Mouse (Mus musculus) embryonic facial prominence, embryonic 13.5 days (tissue): ENCODE results near the gene Gsg1l. TPM values are rescaled to one million over a fixed set of nuclear protein-coding genes. Genes with fewer than 3 reads are reported as not detected.

Experiments
- ATAC-seq: fragments of 200-750 bp; cut with Nextera tagmentation; 2 replicates; pipeline ENCODE4 v1.8.0; 2017; ENCODE audit warnings: low read depth; ENCODE audit not compliant: insufficient number of reproducible peaks, insufficient read depth, low FRiP score, low TSS enrichment
- H3K27ac ChIP-seq: fragments of 300-500 bp; sonication (generic); 2 replicates; pipeline ENCODE4 v1.5.1; 2015; ENCODE audit warnings: moderate library complexity, mild to moderate bottlenecking, inconsistent platforms
- H3K27me3 ChIP-seq: fragments of 300-500 bp; sonication (generic); 2 replicates; pipeline ENCODE4 v1.6.1; 2015; ENCODE audit warnings: mild to moderate bottlenecking, inconsistent platforms
- H3K36me3 ChIP-seq: fragments of 300-500 bp; sonication (generic); 2 replicates; pipeline ENCODE4 v1.6.1; 2015; ENCODE audit warnings: mild to moderate bottlenecking, inconsistent platforms
- H3K4me1 ChIP-seq: fragments of 300-500 bp; sonication (generic); 2 replicates; pipeline ENCODE4 v1.6.1; 2015; ENCODE audit warnings: inconsistent platforms
- H3K4me2 ChIP-seq: fragments of 300-500 bp; sonication (generic); 2 replicates; pipeline ENCODE4 v1.6.1; 2015; ENCODE audit warnings: moderate library complexity, mild to moderate bottlenecking, inconsistent platforms
- H3K4me3 ChIP-seq: fragments of 300-500 bp; sonication (generic); 2 replicates; pipeline ENCODE4 v1.5.1; 2015; ENCODE audit warnings: mild to moderate bottlenecking, inconsistent platforms
- H3K9ac ChIP-seq: fragments of 300-500 bp; sonication (generic); 2 replicates; pipeline ENCODE4 v1.6.1; 2015; ENCODE audit warnings: mild to moderate bottlenecking, inconsistent platforms
- H3K9me3 ChIP-seq: fragments of 300-500 bp; sonication (generic); 2 replicates; pipeline ENCODE4 v1.6.1; 2016; ENCODE audit warnings: inconsistent platforms
- WGBS: fragments of 180-500 bp; shearing (Covaris S2); methylation state at CpG from one replicate; pipeline ENCODE4 v1.1.7; 2015; ENCODE audit warnings: mixed read lengths; 5-methylcytosine and 5-hydroxymethylcytosine counted together
- polyA plus RNA-seq: library from polyadenylated mRNA; unstranded; fragments of >200 nt; fragmentation: Nextera tagmentation; extraction: Ambion mirVana; gene quantifications from 2 replicates; pipeline ENCODE4 v1.2.1, GENCODE M21; 2015

Gsg1l gene
- polyA plus RNA-seq, 1 experiment from 2014 or later = 2.0 TPM

GRCm38 (mm10) chr7:126042306-126042705 lies 39.9 kb downstream of the Gsg1l start:
- ATAC-seq = no peak
- H3K4me2 ChIP-seq = no peak overlapping the region
- 38% methylated on average over 3 of the region's 3 CpGs for WGBS

DNA sequence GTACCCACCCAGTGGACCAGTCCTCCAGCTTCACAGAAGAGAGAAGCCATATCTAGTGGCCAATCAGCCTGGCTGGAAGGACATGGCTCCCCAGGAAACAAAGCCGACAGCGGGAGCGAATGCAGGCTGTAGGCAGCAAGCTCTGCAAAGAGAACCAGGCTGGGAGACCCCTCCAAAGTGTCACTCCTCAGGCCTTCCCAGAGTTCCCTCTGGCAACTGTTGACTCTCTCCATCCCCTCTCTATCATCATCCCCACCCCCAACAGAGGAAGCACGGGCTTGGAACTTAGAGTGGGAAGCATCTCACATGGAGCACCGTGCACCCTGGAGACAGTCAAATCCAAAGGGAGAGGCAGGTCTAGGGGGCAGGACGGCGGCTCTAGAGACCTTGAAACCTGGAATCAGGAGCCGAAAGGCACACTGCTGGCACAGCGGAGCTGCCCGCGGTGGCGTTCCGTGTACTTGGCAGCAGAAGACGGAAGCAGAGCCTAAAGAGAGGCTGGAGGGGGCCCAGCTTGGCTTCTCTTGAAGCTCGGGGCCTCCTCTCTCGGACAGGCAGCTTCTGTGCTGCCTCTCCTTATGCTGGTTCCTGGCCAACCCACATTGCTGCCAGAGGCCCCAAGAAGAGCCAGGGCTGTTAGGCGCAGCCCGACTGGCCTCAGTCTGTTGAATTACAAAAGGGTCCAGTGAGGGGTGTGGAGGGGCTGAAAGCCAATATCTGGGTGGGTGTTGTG lies 41.3 kb downstream of the Gsg1l start:
- no peak overlapping the region for H3K27ac ChIP-seq

More at GRCm38 (mm10) chr7:126042306-126042705, 39.9 kb downstream of the Gsg1l start:
- Histone ChIP-seq H3K4me3 (no peak overlapping the region), H3K9me3 (no peaks in the 10 kb centered on the region), H3K4me1 (peaks cover 29% of the 10 kb centered on the region), H3K27me3 (no peaks in the 10 kb centered on the region), H3K27ac (no peak overlapping the region; the same call in 1 of the 2 replicates), H3K36me3 (no peaks in the 10 kb centered on the region), H3K9ac (no peak overlapping the region)

GRCm38 (mm10) chr7:126039847-126040246 lies 42.4 kb downstream of the Gsg1l start:
- Histone ChIP-seq H3K4me3 (no peak overlapping the region), H3K27me3 (no peaks in the 10 kb centered on the region), H3K36me3 (no peaks in the 10 kb centered on the region), H3K9me3 (no peaks in the 10 kb centered on the region), H3K4me2 (no peak overlapping the region), H3K4me1 (peaks cover 32% of the 10 kb centered on the region), H3K27ac (no peak overlapping the region), H3K9ac (no peak overlapping the region)
- 87% methylated on average over 5 of the region's 5 CpGs for WGBS
- no peak for ATAC-seq

More for the DNA sequence above, 41.3 kb downstream of the Gsg1l start:
- WGBS = 73% methylated on average over 18 of the region's 18 CpGs
- Histone ChIP-seq H3K4me3 (no peak overlapping the region), H3K36me3 (no peaks in the 10 kb centered on the region), H3K27me3 (no peaks in the 10 kb centered on the region), H3K9me3 (no peaks in the 10 kb centered on the region), H3K4me1 (peaks cover 29% of the 10 kb centered on the region), H3K4me2 (no peak overlapping the region), H3K9ac (no peak overlapping the region)
- ATAC-seq = no peak

GRCm38 (mm10) chr7:126039247-126039835 lies 42.9 kb downstream of the Gsg1l start:
- Histone ChIP-seq H3K27ac (peak overlapping the region; percentile 71), H3K36me3 (no peaks in the 10 kb centered on the region), H3K27me3 (no peaks in the 10 kb centered on the region), H3K9me3 (no peaks in the 10 kb centered on the region), H3K4me3 (no peak overlapping the region), H3K4me1 (peaks cover 32% of the 10 kb centered on the region), H3K4me2 (peak overlapping the region; percentile 33), H3K9ac (0 out of 2 replicates have a peak overlapping the region, but pooled peaks have one; percentile 27)
- ATAC-seq = no peak
- WGBS = 91% methylated on average over 5 of the region's 5 CpGs

GRCm38 (mm10) chr7:126038366-126039246 lies 43.6 kb downstream of the Gsg1l start:
- ATAC-seq = no peak
- Histone ChIP-seq H3K4me2 (peak overlapping the region; percentile 33), H3K4me1 (peaks cover 32% of the 10 kb centered on the region), H3K4me3 (no peak overlapping the region), H3K27me3 (no peaks in the 10 kb centered on the region), H3K9ac (peak overlapping the region; percentile 46; the same call in 1 of the 2 replicates), H3K27ac (peak overlapping the region; percentile 71), H3K9me3 (no peaks in the 10 kb centered on the region), H3K36me3 (no peaks in the 10 kb centered on the region)
- 28% methylated on average over 25 of the region's 25 CpGs for WGBS

DNA sequence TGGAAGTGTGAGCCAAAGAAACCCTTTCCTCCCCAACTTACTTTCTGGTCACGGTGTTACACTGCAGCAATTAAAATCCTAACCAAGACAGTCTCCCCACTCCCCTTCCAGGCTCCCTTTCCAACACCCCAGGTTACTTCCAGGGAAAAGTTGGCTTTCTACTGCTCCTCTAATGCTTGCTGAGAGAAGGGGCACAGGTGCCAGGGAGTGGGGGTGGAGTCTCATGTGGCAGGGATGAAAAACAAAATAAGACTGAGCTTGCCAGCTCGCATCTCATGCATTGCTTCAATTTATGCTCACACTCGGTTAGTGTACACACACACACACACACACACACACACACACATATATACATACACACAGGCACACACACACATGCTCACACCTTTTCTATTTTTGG lies 46.9 kb downstream of the Gsg1l start:
- Histone ChIP-seq H3K4me3 (no peak overlapping the region), H3K9ac (no peak overlapping the region), H3K27me3 (no peaks in the 10 kb centered on the region), H3K4me2 (no peak overlapping the region), H3K9me3 (no peaks in the 10 kb centered on the region), H3K4me1 (peaks cover 20% of the 10 kb centered on the region), H3K27ac (no peak overlapping the region), H3K36me3 (no peaks in the 10 kb centered on the region)
- 63% methylated on average over 3 of the region's 3 CpGs for WGBS
- no peak for ATAC-seq

DNA sequence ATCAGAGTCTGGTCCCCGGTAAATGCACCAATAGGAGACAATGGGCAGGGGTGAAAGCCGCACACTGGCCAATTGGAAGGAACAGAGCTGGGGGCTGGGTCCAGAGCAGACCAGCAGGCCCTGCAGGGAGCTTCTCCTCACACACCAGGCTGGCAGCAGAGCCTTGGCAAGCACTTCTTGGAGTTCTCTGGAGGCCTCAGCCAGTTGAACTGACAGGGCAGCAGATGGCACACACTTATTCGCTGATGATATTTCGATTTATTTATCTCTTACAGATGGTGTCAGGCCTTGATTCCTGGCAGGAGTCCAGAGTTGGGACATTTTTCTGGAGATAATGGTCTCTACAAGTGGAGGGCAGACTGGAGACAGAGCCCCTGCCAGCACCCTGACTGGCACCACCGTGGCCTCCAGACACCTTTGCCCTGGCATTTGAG lies 49.4 kb downstream of the Gsg1l start:
- Histone ChIP-seq H3K4me1 (peaks cover 3% of the 10 kb centered on the region; the same call in 1 of the 2 replicates), H3K4me2 (no peak overlapping the region), H3K27me3 (no peaks in the 10 kb centered on the region), H3K9ac (no peak overlapping the region), H3K27ac (no peak overlapping the region), H3K36me3 (no peaks in the 10 kb centered on the region), H3K4me3 (no peak overlapping the region), H3K9me3 (no peaks in the 10 kb centered on the region)
- no peak for ATAC-seq
- 81% methylated on average over 5 of the region's 5 CpGs for WGBS

DNA sequence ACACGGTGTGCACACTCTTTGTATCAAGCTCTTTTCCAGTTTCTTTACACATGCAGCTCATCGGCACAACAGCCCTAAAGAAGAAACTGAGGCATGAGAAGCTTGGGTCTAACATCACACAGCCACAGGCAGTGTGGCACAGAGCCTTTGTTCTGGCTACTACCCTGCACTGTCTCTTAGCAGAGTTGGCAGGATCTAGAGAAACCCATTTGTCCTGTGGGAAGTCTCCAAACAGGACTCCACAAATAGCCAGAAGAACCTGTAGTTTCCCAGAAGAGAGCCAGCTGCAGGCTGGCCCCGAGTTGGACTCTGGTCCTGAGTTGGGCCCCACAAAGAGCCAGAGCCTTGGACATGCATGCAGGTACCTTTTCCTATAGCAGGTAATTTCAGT lies 49.9 kb downstream of the Gsg1l start:
- H3K36me3 ChIP-seq = no peaks in the 10 kb centered on the region
- ATAC-seq = no peak
- H3K4me2 ChIP-seq = no peak overlapping the region
- no peak overlapping the region for H3K4me3 ChIP-seq
- 0 out of 2 replicates have a peak, but pooled peaks cover 3% of the 10 kb centered on the region for H3K4me1 ChIP-seq
- no peaks in the 10 kb centered on the region for H3K9me3 ChIP-seq
- 91% methylated on average over 3 of the region's 3 CpGs for WGBS
- H3K27me3 ChIP-seq = no peaks in the 10 kb centered on the region
- H3K9ac ChIP-seq = no peak overlapping the region
- no peak overlapping the region for H3K27ac ChIP-seq

- H3K4me2 ChIP-seq = no peak overlapping the region
- H3K4me3 ChIP-seq = no peak overlapping the region
- H3K27me3 ChIP-seq = no peaks in the 10 kb centered on the region
- H3K36me3 ChIP-seq = no peaks in the 10 kb centered on the region
- no peaks in the 10 kb centered on the region for H3K9me3 ChIP-seq
- no peak for ATAC-seq
- WGBS = 64% methylated on average over 10 of the region's 10 CpGs
- no peak overlapping the region for H3K27ac ChIP-seq
- no peak overlapping the region for H3K9ac ChIP-seq
- H3K4me1 ChIP-seq = 0 out of 2 replicates have a peak, but pooled peaks cover 3% of the 10 kb centered on the region
These were observed 50.4 kb downstream of the Gsg1l start for GRCm38 (mm10) chr7:126031598-126032364.

GRCm38 (mm10) chr7:126027410-126027809 lies 54.8 kb downstream of the Gsg1l start:
- Histone ChIP-seq H3K4me1 (no peaks in the 10 kb centered on the region), H3K27ac (no peak overlapping the region), H3K4me3 (no peak overlapping the region), H3K9me3 (no peaks in the 10 kb centered on the region), H3K4me2 (no peak overlapping the region), H3K36me3 (no peaks in the 10 kb centered on the region), H3K9ac (no peak overlapping the region), H3K27me3 (no peaks in the 10 kb centered on the region)
- WGBS = 39% methylated on average over 1 of the region's 1 CpGs
- no peak for ATAC-seq

DNA sequence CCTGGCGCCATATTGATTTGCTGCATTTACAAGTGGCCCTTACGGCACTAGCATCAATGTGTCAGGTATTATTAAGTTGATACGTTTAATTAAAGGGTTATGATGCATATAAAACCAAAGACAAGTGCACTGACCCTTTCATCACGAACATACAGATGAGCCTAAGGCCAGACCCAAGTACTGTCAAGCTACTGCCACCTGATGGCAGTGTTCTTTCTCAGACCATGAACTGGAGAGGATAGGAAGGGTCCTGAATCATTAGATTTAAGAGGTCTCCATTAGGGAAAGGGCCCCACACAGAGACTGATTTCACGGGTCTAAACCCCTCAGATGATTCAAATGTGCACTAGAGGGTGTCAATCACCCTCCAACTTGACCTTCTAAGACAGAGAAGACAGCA lies 55.6 kb downstream of the Gsg1l start:
- ATAC-seq = no peak
- 55% methylated on average over 5 of the region's 5 CpGs for WGBS
- no peak overlapping the region for H3K4me3 ChIP-seq
- no peaks in the 10 kb centered on the region for H3K36me3 ChIP-seq
- no peak overlapping the region for H3K4me2 ChIP-seq
- no peak overlapping the region for H3K27ac ChIP-seq
- H3K9ac ChIP-seq = no peak overlapping the region
- no peaks in the 10 kb centered on the region for H3K9me3 ChIP-seq
- no peaks in the 10 kb centered on the region; the same call in 1 of the 2 replicates for H3K4me1 ChIP-seq
- H3K27me3 ChIP-seq = no peaks in the 10 kb centered on the region
